Mouse (Mus musculus) right cerebral cortex, postnatal 14 days (tissue): ENCODE measurements at regions not wholly inside any gene's neighbourhood (a gene's known extent, or its start where the extent isn't known, plus 50 kb on each side); places are given as distances from the start of the nearest gene placed in this dataset.
A peak's percentile ranks its signal among the peaks of the same experiment; 100 is the strongest.

Experiments used
- DNase-seq: peaks from one replicate; pipeline ENCODE4 v3.0.0; 2022

- no peak for DNase-seq
These were observed 285.0 kb upstream of the Gm21798 start for GRCm38 (mm10) chr15:64532260-64533120.

GRCm38 (mm10) chr15:64533169-64533795 is 284.2 kb upstream of the Gm21798 start:
- no peak for DNase-seq

- DNase-seq: no peak
These were observed 283.3 kb upstream of the Gm21798 start for GRCm38 (mm10) chr15:64534166-64534565.

- DNase-seq: no peak
These were observed 282.3 kb upstream of the Gm21798 start for GRCm38 (mm10) chr15:64535160-64535559.

- no peak for DNase-seq
These were observed 276.1 kb upstream of the Gm21798 start for GRCm38 (mm10) chr15:64541395-64541794.

GRCm38 (mm10) chr15:64542250-64542901 is 275.1 kb upstream of the Gm21798 start:
- DNase-seq: no peak

GRCm38 (mm10) chr15:64542908-64543307 is 274.6 kb upstream of the Gm21798 start:
- no peak for DNase-seq

GRCm38 (mm10) chr15:64546035-64546434 is 271.5 kb upstream of the Gm21798 start:
- no peak for DNase-seq

GRCm38 (mm10) chr15:64557540-64557939 is 260.0 kb upstream of the Gm21798 start:
- no peak for DNase-seq

- no peak for DNase-seq
These were observed 259.3 kb upstream of the Gm21798 start for GRCm38 (mm10) chr15:64558220-64558619.

- peak; percentile 59 for DNase-seq
These were observed 254.9 kb upstream of the Gm21798 start for GRCm38 (mm10) chr15:64562431-64563111.

GRCm38 (mm10) chr15:64564703-64565102 is 252.8 kb upstream of the Gm21798 start:
- DNase-seq: no peak

- DNase-seq: no peak
These were observed 240.5 kb upstream of the Gm21798 start for GRCm38 (mm10) chr15:64576891-64577535.

- DNase-seq: no peak
These were observed 238.5 kb upstream of the Gm21798 start for GRCm38 (mm10) chr15:64578991-64579390.

GRCm38 (mm10) chr15:64580481-64580880 is 237.0 kb upstream of the Gm21798 start:
- DNase-seq: no peak

GRCm38 (mm10) chr15:64581046-64581445 is 236.4 kb upstream of the Gm21798 start:
- no peak for DNase-seq

GRCm38 (mm10) chr15:64584129-64584528 is 233.4 kb upstream of the Gm21798 start:
- no peak for DNase-seq

- DNase-seq: no peak
These were observed 230.7 kb upstream of the Gm21798 start for GRCm38 (mm10) chr15:64586776-64587175.

GRCm38 (mm10) chr15:64590092-64590881 is 227.2 kb upstream of the Gm21798 start:
- no peak for DNase-seq

- DNase-seq: no peak
These were observed 204.0 kb upstream of the Gm21798 start for GRCm38 (mm10) chr15:64613503-64613902.

GRCm38 (mm10) chr15:64618471-64618870 is 199.0 kb upstream of the Gm21798 start:
- DNase-seq: no peak

GRCm38 (mm10) chr15:64621876-64622275 is 195.6 kb upstream of the Gm21798 start:
- DNase-seq: no peak
